ENCODE assay signal across 27 mouse cellular contexts in the genomic region with DNA sequence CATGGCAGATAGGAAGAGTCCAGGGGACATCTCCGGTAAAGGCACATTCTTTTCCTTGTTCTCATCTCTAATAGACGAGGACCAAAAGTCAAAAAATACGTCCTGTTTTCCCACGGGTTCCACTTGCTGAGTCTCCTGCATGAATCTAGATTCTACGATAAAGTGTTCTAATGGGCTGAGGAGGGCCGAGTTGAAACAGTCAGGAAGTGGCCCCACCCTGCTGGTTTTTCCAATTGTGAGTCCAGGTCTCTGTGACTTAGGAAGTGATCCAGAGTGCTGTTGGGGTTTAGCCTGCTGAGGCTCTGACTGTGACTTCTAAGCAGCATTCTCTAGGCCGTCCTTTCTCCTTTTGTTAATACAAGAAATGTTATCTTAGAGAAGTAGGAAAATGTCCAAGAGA. TPM values are rescaled to one million over a fixed set of nuclear protein-coding genes. Genes with fewer than 3 reads are reported as not detected.
DNase-seq lines count a peak whose midpoint lies in the region; ATAC-seq and TF ChIP-seq lines count a peak whose summit lies in the region.
"Had no signal": no experiment of that assay in that cellular context is flagged by ENCODE, and none has a peak within 500 bp of the region (broad histone marks: within the 10 kb centered on the region; RNA-seq: fewer than 3 reads in every experiment).

No protein-coding gene starts in this region.

- no peak overlapping the region for H3K27ac ChIP-seq in heart, embryonic 10.5 days
- H3K27ac ChIP-seq in hindbrain, embryonic 13.5 days: no peak overlapping the region
- H3K27ac ChIP-seq: forebrain, embryonic 13.5 days; hindbrain, embryonic 14.5 days; limb, embryonic 13.5 days; liver, embryonic 12.5 days; neural tube, embryonic 15.5 days; stomach, embryonic 15.5 days had no signal

- ATAC-seq in hindbrain, embryonic 13.5 days (ENCODE audit: low FRiP score): no peak
- ATAC-seq: CD4-positive, CD25-positive, alpha-beta regulatory T cell, adult 4 months; forebrain, embryonic 13.5 days; inflammation-experienced regulatory T-cells, adult 6 months; liver, embryonic 12.5 days had no signal

- H3K4me1 ChIP-seq in heart, embryonic 10.5 days: peaks cover 5% of the 10 kb centered on the region; the same call in 1 of the 2 replicates
- H3K4me1 ChIP-seq in lung, adult 2 months (ENCODE audit: control insufficient read depth, insufficient read depth, low read length): no peaks in the 10 kb centered on the region
- H3K4me1 ChIP-seq in hindbrain, embryonic 13.5 days (replicated peaks): no peaks in the 10 kb centered on the region
- H3K4me1 ChIP-seq: forebrain, embryonic 13.5 days; limb, embryonic 13.5 days; liver, embryonic 12.5 days; neural tube, embryonic 15.5 days; stomach, embryonic 15.5 days had no signal

- H3K27me3 ChIP-seq in heart, embryonic 10.5 days (ENCODE audit: insufficient read depth, poor library complexity, severe bottlenecking): no peaks in the 10 kb centered on the region
- no peaks in the 10 kb centered on the region for H3K27me3 ChIP-seq in hindbrain, embryonic 13.5 days
- H3K27me3 ChIP-seq: forebrain, embryonic 13.5 days; limb, embryonic 13.5 days; liver, embryonic 12.5 days; neural tube, embryonic 15.5 days; stomach, embryonic 15.5 days had no signal

- H3K36me3 ChIP-seq in heart, embryonic 10.5 days: peaks cover 12% of the 10 kb centered on the region
- peaks cover 12% of the 10 kb centered on the region for H3K36me3 ChIP-seq in hindbrain, embryonic 13.5 days

- TF ChIP-seq CTCF in lung, adult 2 months (IDR thresholded peaks at IDR 0.05; ENCODE audit: insufficient read depth, low read length): no peak

- H3K4me3 ChIP-seq in heart, embryonic 10.5 days: no peak overlapping the region
- no peak overlapping the region for H3K4me3 ChIP-seq in lung, adult 2 months (replicated peaks; ENCODE audit: extremely low read depth, low read depth, low read length)
- no peak overlapping the region for H3K4me3 ChIP-seq in hindbrain, embryonic 13.5 days
- H3K4me3 ChIP-seq: forebrain, embryonic 13.5 days; limb, embryonic 13.5 days; liver, embryonic 12.5 days; neural tube, embryonic 15.5 days; stomach, embryonic 15.5 days had no signal

- intact Hi-C loops in heart, postnatal 36 days (cut with DNase I): loop anchor here (5.0 kb wide), 1 partner anchor 121 kb away; the partner anchor contains the start of gene Ing2

- no peak overlapping the region for H3K4me2 ChIP-seq in hindbrain, embryonic 13.5 days
- H3K4me2 ChIP-seq: forebrain, embryonic 13.5 days; hindbrain, embryonic 14.5 days; limb, embryonic 13.5 days; liver, embryonic 12.5 days; lung, embryonic 14.5 days; midbrain, embryonic 11.5 days; neural tube, embryonic 15.5 days; stomach, embryonic 15.5 days had no signal

- 75% methylated on average over 7 of the region's 7 CpGs for whole genome bisulfite sequencing in heart, embryonic 10.5 days
- 49% methylated on average over 7 of the region's 7 CpGs for WGBS in lung, adult 2 months
- WGBS in hindbrain, embryonic 13.5 days: 89% methylated on average over 7 of the region's 7 CpGs

- peak; percentile 96 for DNase-seq in heart, adult 11 months
- no peak for DNase-seq in heart, embryonic 10.5 days (ENCODE audit: low spot score)
- peak; percentile 15 to 23 for DNase-seq in lung, adult 18-20 months
- no peak for DNase-seq in lung, adult 2 months
- DNase-seq in heart, postnatal 36 days: peak; percentile 3 to 20
- DNase-seq in lung, postnatal 36 days: peak; percentile 64
- DNase-seq in thymus, postnatal 10 days (ENCODE audit: low spot score in 2 of 2): no peak
- DNase-seq: adrenal gland, postnatal 25 days; cerebellum, postnatal 14 days; embryo, embryonic 11 days; gastrocnemius, postnatal 10 days; kidney, adult 18-20 months; kidney, postnatal 4 days; lung, embryonic 14.5 days; right cerebral cortex, adult 18-20 months; right cerebral cortex, postnatal 4 days; thymus, adult 18-20 months had no signal

- TF ChIP-seq POLR2A in lung, adult 2 months (IDR thresholded peaks at IDR 0.05; ENCODE audit: borderline replicate concordance, extremely low read depth, low read depth, low read length): no peak

- no peak overlapping the region for H3K9ac ChIP-seq in hindbrain, embryonic 13.5 days
- H3K9ac ChIP-seq: forebrain, embryonic 13.5 days; hindbrain, embryonic 14.5 days; limb, embryonic 13.5 days; liver, embryonic 12.5 days; lung, embryonic 14.5 days; neural tube, embryonic 15.5 days; stomach, embryonic 15.5 days had no signal

- no peaks in the 10 kb centered on the region for H3K9me3 ChIP-seq in heart, embryonic 10.5 days
- H3K9me3 ChIP-seq in hindbrain, embryonic 13.5 days: no peaks in the 10 kb centered on the region
- H3K9me3 ChIP-seq: forebrain, embryonic 13.5 days; limb, embryonic 13.5 days; liver, embryonic 12.5 days; neural tube, embryonic 15.5 days; stomach, embryonic 15.5 days had no signal

RNA-seq across cellular contexts. Expression of gene Rwdd4a, which starts 23.0 kb away (rescaled TPM):
- polyA plus RNA-seq in heart, embryonic 10.5 days (2016; fragmentation: Nextera tagmentation; extraction: Ambion mirVana): 40.2 and 41.5 TPM in 2 replicates
- polyA plus RNA-seq in lung, adult 2 months (2012; rRNA removed): 12.1 and 12.3 TPM in 2 replicates
- total RNA-seq in heart, postnatal 36 days (2021): 10 to 100 TPM; 59.3 TPM
- polyA plus RNA-seq in hindbrain, embryonic 13.5 days (2015; fragmentation: Nextera tagmentation; extraction: Ambion mirVana): 37.6 and 39.4 TPM in 2 replicates

RNA-seq across cellular contexts. Expression of gene Trappc11, which starts 23.2 kb away (rescaled TPM):
- polyA plus RNA-seq in heart, embryonic 10.5 days (2016; fragmentation: Nextera tagmentation; extraction: Ambion mirVana): 27.2 and 28.4 TPM in 2 replicates
- 18.4 and 22.0 TPM in 2 replicates for polyA plus RNA-seq in lung, adult 2 months (2012; rRNA removed)
- total RNA-seq in heart, postnatal 36 days (2021): 10 to 100 TPM; 20.3 to 21.0 TPM
- polyA plus RNA-seq in hindbrain, embryonic 13.5 days (2015; fragmentation: Nextera tagmentation; extraction: Ambion mirVana): 38.7 and 40.0 TPM in 2 replicates

Comparison
In these comparisons a context has a peak if more than half of its experiments do, and no peak if none do; other contexts are left out.
1. DNase-seq: peak in heart, adult 11 months (single experiment), lung, adult 18-20 months (2 of 2), heart, postnatal 36 days (2 of 2) and lung, postnatal 36 days (single experiment); none in heart, embryonic 10.5 days (single experiment), lung, adult 2 months (single experiment) and thymus, postnatal 10 days (0 of 2).